Mouse (Mus musculus) bone marrow, adult 2 months (tissue): ENCODE measurements around the gene Ttc13. TPM values are rescaled to one million over a fixed set of nuclear protein-coding genes. Genes with fewer than 3 reads are reported as not detected.

Experiments
- H3K27ac ChIP-seq: fragments of 200-500 bp; 2 replicates; pipeline ENCODE4 v1.5.1; 2012; ENCODE audit warnings: low read depth, mild to moderate bottlenecking, control low read depth, inconsistent platforms, low read length; ENCODE audit not compliant: control insufficient read depth, poor library complexity, insufficient read depth
- H3K4me1 ChIP-seq: fragments of 200-500 bp; 2 replicates; pipeline ENCODE4 v1.6.1; 2011; ENCODE audit warnings: low read length; ENCODE audit not compliant: control insufficient read depth, insufficient read depth
- H3K4me3 ChIP-seq: fragments of 200-500 bp; replicated peaks from 2 replicates; pipeline ENCODE3; 2011; ENCODE audit warnings: mild to moderate bottlenecking, low read depth, low read length, control low read depth; ENCODE audit not compliant: control insufficient read depth
- CTCF ChIP-seq: fragments of 200-500 bp; IDR thresholded peaks from 2 replicates; pipeline ENCODE4 v1.5.1; 2011; ENCODE audit warnings: low read length, control low read depth; ENCODE audit not compliant: control insufficient read depth, insufficient read depth
- POLR2A ChIP-seq: fragments of 200-500 bp; IDR thresholded peaks from 2 replicates; pipeline ENCODE4 v1.6.1; 2011; ENCODE audit warnings: low read depth, mild to moderate bottlenecking, control low read depth, low read length, borderline replicate concordance; ENCODE audit not compliant: control insufficient read depth
- WGBS: fragments of 180-500 bp; shearing (Covaris S2); methylation state at CpG from one replicate; pipeline ENCODE4 v1.1.7; 2018; 5-methylcytosine and 5-hydroxymethylcytosine counted together
- polyA plus RNA-seq: library from polyadenylated mRNA; stranded (reverse); fragments of >200 nt; gene quantifications from 2 replicates; pipeline ENCODE4 v1.2.4, GENCODE M21; 2011; ENCODE audit warnings: low replicate concordance; ENCODE audit not compliant: missing spikeins, insufficient read depth, insufficient read length

Gene Ttc13
- polyA plus RNA-seq, 1 experiment: 26.4 TPM

GRCm38 (mm10) chr8:124658415-124658814 is 63.4 kb downstream of the Ttc13 start:
- Histone ChIP-seq H3K27ac (peak overlapping the region; percentile 73), H3K4me1 (peaks cover 2% of the 10 kb centered on the region; the same call in 1 of the 2 replicates), H3K4me3 (no peak overlapping the region)
- TF ChIP-seq POLR2A: no peak
- TF ChIP-seq CTCF: no peak
- WGBS: 29% methylated on average over 2 of the region's 2 CpGs

- TF ChIP-seq CTCF (no peak), POLR2A (no peak)
- Histone ChIP-seq H3K4me1 (peaks cover 2% of the 10 kb centered on the region; the same call in 1 of the 2 replicates), H3K4me3 (no peak overlapping the region), H3K27ac (peak overlapping the region; percentile 82)
- 67% methylated on average over 7 of the region's 7 CpGs for WGBS
Measured at GRCm38 (mm10) chr8:124657961-124658360, 63.8 kb downstream of the Ttc13 start.

- H3K27ac ChIP-seq: no peak overlapping the region
- H3K4me1 ChIP-seq: peaks cover 2% of the 10 kb centered on the region; the same call in 1 of the 2 replicates
- no peak for TF ChIP-seq POLR2A
- no peak for TF ChIP-seq CTCF
- no peak overlapping the region for H3K4me3 ChIP-seq
- 90% methylated on average over 28 of the region's 28 CpGs for WGBS
Measured at GRCm38 (mm10) chr8:124653568-124654475, 68.0 kb downstream of the Ttc13 start.

- TF ChIP-seq CTCF: no peak
- no peak for TF ChIP-seq POLR2A
- WGBS: 85% methylated on average over 4 of the region's 4 CpGs
- H3K4me1 ChIP-seq: peaks cover 2% of the 10 kb centered on the region; the same call in 1 of the 2 replicates
- H3K27ac ChIP-seq: no peak overlapping the region
- no peak overlapping the region for H3K4me3 ChIP-seq
Measured at GRCm38 (mm10) chr8:124652546-124652945, 69.2 kb downstream of the Ttc13 start.

GRCm38 (mm10) chr8:124651776-124652175 is 70.0 kb downstream of the Ttc13 start:
- no peak for TF ChIP-seq POLR2A
- TF ChIP-seq CTCF: no peak
- Histone ChIP-seq H3K4me1 (no peaks in the 10 kb centered on the region), H3K4me3 (no peak overlapping the region), H3K27ac (no peak overlapping the region)
- 95% methylated on average over 20 of the region's 20 CpGs for WGBS

- Histone ChIP-seq H3K4me3 (no peak overlapping the region), H3K4me1 (no peaks in the 10 kb centered on the region), H3K27ac (no peak overlapping the region)
- TF ChIP-seq CTCF: no peak
- no peak for TF ChIP-seq POLR2A
Measured at GRCm38 (mm10) chr8:124648311-124648710, 73.5 kb downstream of the Ttc13 start.

DNA sequence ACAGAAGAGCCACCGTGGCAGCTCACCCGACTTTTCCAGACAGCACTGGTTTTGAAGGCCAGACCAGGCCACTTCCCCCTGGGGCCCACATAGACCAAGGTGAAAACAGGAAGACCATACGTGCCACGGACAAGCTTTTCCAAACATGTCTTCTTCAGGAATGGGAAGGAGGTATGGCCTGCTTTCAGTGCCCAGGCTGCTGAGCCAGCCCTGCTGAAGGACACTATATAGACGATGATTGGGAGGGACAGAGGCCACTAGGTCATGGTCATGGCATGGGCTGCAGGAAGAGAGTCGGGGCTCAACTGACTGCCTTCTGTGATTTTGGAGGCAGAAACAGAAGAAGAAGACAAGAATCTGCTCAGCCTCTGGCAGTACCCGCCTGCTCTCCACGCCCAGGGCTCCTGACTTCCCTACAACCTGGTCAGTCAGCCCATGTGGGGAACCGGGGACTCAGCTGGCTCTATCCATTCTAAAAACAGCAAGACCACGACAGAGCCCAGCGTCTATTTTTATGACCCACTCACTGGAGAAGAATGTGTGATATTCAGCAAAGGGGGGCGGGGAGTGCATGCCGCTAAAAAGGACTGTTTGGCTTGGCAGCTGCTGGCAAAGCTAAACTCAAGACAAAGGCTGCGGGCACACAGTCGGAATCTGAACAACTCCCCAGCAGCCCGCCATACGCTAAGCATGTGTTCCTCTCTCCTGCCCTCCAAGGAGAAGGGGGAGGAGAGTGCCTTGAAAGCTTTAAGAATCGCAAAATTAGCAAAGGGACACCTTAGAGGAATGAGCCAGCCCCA is 78.0 kb downstream of the Ttc13 start:
- Histone ChIP-seq H3K4me3 (no peak overlapping the region), H3K4me1 (no peaks in the 10 kb centered on the region), H3K27ac (no peak overlapping the region)
- TF ChIP-seq POLR2A (no peak), CTCF (no peak)
- WGBS: 64% methylated on average over 18 of the region's 18 CpGs

GRCm38 (mm10) chr8:124641599-124641998 is 80.2 kb downstream of the Ttc13 start:
- TF ChIP-seq CTCF (no peak), POLR2A (no peak)
- no peak overlapping the region for H3K4me3 ChIP-seq
- 93% methylated on average over 8 of the region's 8 CpGs for WGBS
- no peak overlapping the region for H3K27ac ChIP-seq
- H3K4me1 ChIP-seq: no peaks in the 10 kb centered on the region

DNA sequence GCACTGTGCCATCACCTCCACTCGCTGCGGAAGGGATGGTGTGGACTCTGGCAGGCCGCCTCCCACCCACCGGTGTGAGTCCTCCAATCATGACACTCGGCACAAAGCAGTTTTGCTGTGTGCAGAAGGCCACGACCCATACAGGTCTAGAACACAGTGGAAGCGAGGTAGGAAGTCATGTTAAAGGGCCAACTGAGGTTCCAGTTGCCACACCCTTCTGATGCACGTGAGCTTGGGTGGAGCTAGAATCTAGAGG is 86.6 kb downstream of the Ttc13 start:
- 80% methylated on average over 8 of the region's 8 CpGs for WGBS
- TF ChIP-seq POLR2A: no peak
- TF ChIP-seq CTCF: no peak

More for the DNA sequence above, 86.6 kb downstream of the Ttc13 start:
- no peaks in the 10 kb centered on the region for H3K4me1 ChIP-seq
- no peak overlapping the region for H3K4me3 ChIP-seq
- H3K27ac ChIP-seq: no peak overlapping the region
